Mouse (Mus musculus) colon, adult 2 months (tissue): Measurements from ENCODE around the gene Sema3d. TPM values are rescaled to one million over a fixed set of nuclear protein-coding genes. Genes with fewer than 3 reads are reported as not detected.

Experiments used
- polyA plus RNA-seq: library from polyadenylated mRNA; depleted of rRNA; stranded (reverse); fragments of >200 nt; gene quantifications from 2 replicates; pipeline ENCODE4 v1.2.3, GENCODE M21; 2012; rRNA removed

The Sema3d gene
- polyA plus RNA-seq, result 0.19 and 0.51 TPM in 2 replicates

GRCm38 (mm10) chr5:12383133-12383959 is at the start of gene Sema3d:
Gene Sema3d, plus strand, starts transcription at chr5:12383385.

